In the genomic region with DNA sequence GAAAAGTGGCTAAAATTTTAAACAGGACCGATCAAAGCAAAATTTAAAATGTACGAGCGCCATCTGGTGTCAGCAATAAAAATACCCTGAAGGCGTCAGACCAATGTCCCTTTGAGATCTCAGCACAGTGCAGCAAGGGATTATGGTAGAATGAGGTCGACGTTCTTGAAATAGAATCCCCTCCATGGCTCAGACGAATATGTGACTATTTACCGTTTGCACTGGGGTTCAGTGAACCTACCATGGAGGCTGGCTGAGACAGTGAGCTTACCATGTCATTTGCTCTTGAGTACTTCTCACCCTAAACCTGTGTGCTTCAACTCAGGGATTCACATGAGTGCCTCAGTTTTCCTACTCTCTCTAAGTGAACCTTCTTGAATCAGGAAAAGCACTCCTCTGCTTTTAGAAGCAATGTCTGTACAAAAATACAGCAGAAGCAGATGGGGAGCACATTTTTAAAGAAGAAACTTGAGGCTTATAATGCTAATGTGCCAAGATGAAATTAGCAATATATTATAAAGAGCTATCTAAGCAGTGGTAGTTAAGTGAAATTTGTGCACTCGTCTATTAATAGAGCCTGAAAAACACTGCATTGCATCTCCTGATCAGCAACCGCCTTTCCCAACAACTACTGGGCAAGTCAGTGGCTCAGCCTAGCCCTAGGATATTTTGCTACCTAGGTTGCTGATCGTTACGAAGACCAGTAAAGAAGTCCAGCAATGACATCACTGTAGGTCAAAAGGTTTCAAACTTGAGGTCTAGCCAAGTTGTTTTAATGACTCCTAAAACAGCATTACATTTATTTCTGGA, we compare ENCODE assay signal across 9 mouse cellular contexts.
DNase-seq lines count a peak whose midpoint lies in the region; ATAC-seq and TF ChIP-seq lines count a peak whose summit lies in the region.
"Had no signal": no experiment of that assay in that cellular context is flagged by ENCODE, and none has a peak within 500 bp of the region (broad histone marks: within the 10 kb centered on the region; RNA-seq: fewer than 3 reads in every experiment).

No protein-coding gene starts in this region.

- ATAC-seq in lung, embryonic 14.5 days (ENCODE audit: insufficient read depth) = peak; percentile 85
- ATAC-seq in neural tube, embryonic 15.5 days (ENCODE audit: low FRiP score) = no peak

- H3K36me3 ChIP-seq in lung, embryonic 14.5 days (ENCODE audit: insufficient read depth) = no peaks in the 10 kb centered on the region
- no peaks in the 10 kb centered on the region for H3K36me3 ChIP-seq in limb, embryonic 10.5 days
- no peaks in the 10 kb centered on the region for H3K36me3 ChIP-seq in neural tube, embryonic 15.5 days

- H3K4me1 ChIP-seq in lung, embryonic 14.5 days (ENCODE audit: insufficient read depth) = no peaks in the 10 kb centered on the region
- peaks cover 25% of the 10 kb centered on the region for H3K4me1 ChIP-seq in limb, embryonic 10.5 days
- no peaks in the 10 kb centered on the region; the same call in 1 of the 2 replicates for H3K4me1 ChIP-seq in neural tube, embryonic 15.5 days

- DNase-seq in lung, embryonic 14.5 days = peak; percentile 84
- no peak for DNase-seq in lung, postnatal 25 days (ENCODE audit: low spot score)
- DNase-seq in cerebellum, postnatal 25 days = peak; percentile 51 to 68
- DNase-seq in frontal cortex, postnatal 36 days (ENCODE audit: low spot score in 2 of 2) = peak; percentile 72 to 90
- DNase-seq in kidney, adult 8-10 months = peak; percentile 1 to 15
- peak; percentile 62 for DNase-seq in limb, embryonic 10.5 days (ENCODE audit: low spot score)
- DNase-seq in ovary, postnatal 36 days (ENCODE audit: low spot score) = no peak

- 23% methylated on average over 12 of the region's 12 CpGs for WGBS in lung, embryonic 14.5 days
- WGBS in limb, embryonic 10.5 days = 31% methylated on average over 12 of the region's 12 CpGs
- 31% methylated on average over 12 of the region's 12 CpGs for WGBS in neural tube, embryonic 15.5 days

- no peaks in the 10 kb centered on the region for H3K27me3 ChIP-seq in lung, embryonic 14.5 days (ENCODE audit: insufficient read depth, low read length)
- no peaks in the 10 kb centered on the region for H3K27me3 ChIP-seq in limb, embryonic 10.5 days (ENCODE audit: low read depth, poor library complexity, severe bottlenecking)
- no peaks in the 10 kb centered on the region for H3K27me3 ChIP-seq in neural tube, embryonic 15.5 days (replicated peaks)

- no peak overlapping the region for H3K9ac ChIP-seq in lung, embryonic 14.5 days
- H3K9ac ChIP-seq in neural tube, embryonic 15.5 days (replicated peaks) = 0 out of 2 replicates have a peak overlapping the region, but pooled peaks have one; percentile 26

- no peak overlapping the region for H3K27ac ChIP-seq in lung, embryonic 14.5 days (ENCODE audit: low read depth)
- peak overlapping the region; percentile 56 for H3K27ac ChIP-seq in limb, embryonic 10.5 days
- no peak overlapping the region for H3K27ac ChIP-seq in neural tube, embryonic 15.5 days (replicated peaks)

- no peaks in the 10 kb centered on the region for H3K9me3 ChIP-seq in lung, embryonic 14.5 days (ENCODE audit: low read depth, low read length)
- no peaks in the 10 kb centered on the region for H3K9me3 ChIP-seq in limb, embryonic 10.5 days (replicated peaks)
- no peaks in the 10 kb centered on the region for H3K9me3 ChIP-seq in neural tube, embryonic 15.5 days (replicated peaks)

- TF ChIP-seq CTCF in lung, embryonic 14.5 days (IDR thresholded peaks at IDR 0.05; ENCODE audit: low read depth) = peak; percentile 59

- no peak overlapping the region for H3K4me2 ChIP-seq in lung, embryonic 14.5 days
- peak overlapping the region; percentile 45 for H3K4me2 ChIP-seq in neural tube, embryonic 15.5 days

- H3K4me3 ChIP-seq in lung, embryonic 14.5 days (ENCODE audit: low read depth, low read length) = no peak overlapping the region
- H3K4me3 ChIP-seq in limb, embryonic 10.5 days = no peak overlapping the region
- no peak overlapping the region for H3K4me3 ChIP-seq in neural tube, embryonic 15.5 days (replicated peaks)
- H3K4me3 ChIP-seq: myocyte had no signal

Comparison
In these comparisons a context has a peak if more than half of its experiments do, and no peak if none do; other contexts are left out.
1. DNase-seq: peak in lung, embryonic 14.5 days (single experiment), cerebellum, postnatal 25 days (2 of 2), frontal cortex, postnatal 36 days (2 of 2), kidney, adult 8-10 months (2 of 2) and limb, embryonic 10.5 days (single experiment); none in lung, postnatal 25 days (single experiment) and ovary, postnatal 36 days (single experiment).